Mouse (Mus musculus) E14TG2a.4 (cell line): ENCODE results near the gene Kynu.

Experiments used
- CTCF ChIP-seq: conservative IDR thresholded peaks from 2 replicates; pipeline ENCODE4 v1.5.1; 2014; ENCODE audit warnings: low read length
- POU5F1 ChIP-seq: IDR thresholded peaks from 2 replicates; pipeline ENCODE4 v1.6.1; 2014; ENCODE audit warnings: low read length, borderline replicate concordance

DNA sequence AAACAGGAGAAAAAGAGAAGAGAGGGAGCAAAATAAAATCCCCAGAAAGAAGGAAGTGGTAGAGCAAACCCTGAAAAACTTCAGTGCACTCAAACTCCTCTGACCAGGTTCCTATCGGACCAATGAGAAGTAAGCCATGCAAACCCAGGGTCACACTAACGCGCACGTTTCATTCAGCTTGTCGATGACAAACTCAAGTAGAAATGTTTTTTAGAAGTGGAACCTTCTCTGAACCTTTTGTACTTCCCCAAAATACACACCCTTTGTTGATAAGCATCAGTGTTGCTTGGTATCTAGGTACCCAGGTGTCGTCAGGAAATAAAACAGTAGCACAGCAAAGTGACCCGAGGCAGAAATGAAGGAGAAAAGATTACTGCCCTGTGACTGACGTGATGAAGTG lies 172.6 kb downstream of the Kynu start:
- TF ChIP-seq CTCF (no peak), POU5F1 (no peak)
